Mouse (Mus musculus) megakaryocyte, embryonic 14.5 days (primary cell): ENCODE data around the gene Rab5if. TPM values are rescaled to one million over a fixed set of nuclear protein-coding genes. Genes with fewer than 3 reads are reported as not detected.
A peak's percentile ranks its signal among the peaks of the same experiment; 100 is the strongest.
"Not testable (repeated sequence)": the region's sequence is repeated elsewhere in the genome, so short reads cannot be mapped to it uniquely, and the experiment has no call there.

ENCODE experiments used
- H3K27me3 ChIP-seq: replicated peaks from 2 replicates; pipeline ENCODE3; 2012; ENCODE audit warnings: inconsistent platforms
- H3K36me3 ChIP-seq: replicated peaks from 2 replicates; pipeline ENCODE3; 2012; ENCODE audit warnings: low read length, inconsistent platforms, mixed read lengths
- H3K4me1 ChIP-seq: 2 replicates; pipeline ENCODE4 v1.6.1; 2012; ENCODE audit warnings: inconsistent platforms
- H3K4me3 ChIP-seq: replicated peaks from 2 replicates; pipeline ENCODE3; 2012; ENCODE audit warnings: moderate library complexity, mild to moderate bottlenecking, inconsistent platforms
- H3K9me3 ChIP-seq: 2 replicates; pipeline ENCODE4 v1.6.1; 2012; ENCODE audit warnings: inconsistent platforms
- FLI1 ChIP-seq: IDR thresholded peaks from 2 replicates; pipeline ENCODE4 v1.6.1; 2012; ENCODE audit warnings: low read length, inconsistent platforms, mixed read lengths
- GATA1 ChIP-seq: IDR thresholded peaks from 3 replicates; pipeline ENCODE4 v1.6.1; 2012; ENCODE audit warnings: mixed read lengths, low read length, inconsistent platforms, borderline replicate concordance
- polyA plus RNA-seq: library from polyadenylated mRNA; stranded (reverse); fragments of >175 nt; gene quantifications from 2 replicates; pipeline ENCODE4 v1.2.3, GENCODE M21; 2012; ENCODE audit warnings: low replicate concordance; ENCODE audit not compliant: insufficient read depth

The Rab5if gene
- polyA plus RNA-seq, 1 experiment: 175 TPM

- no peaks in the 10 kb centered on the region for H3K27me3 ChIP-seq
- H3K9me3 ChIP-seq: no peaks in the 10 kb centered on the region
- H3K4me1 ChIP-seq: peaks cover 38% of the 10 kb centered on the region
- no peak overlapping the region for H3K4me3 ChIP-seq
- H3K36me3 ChIP-seq: no peaks in the 10 kb centered on the region
- TF ChIP-seq GATA1 (no peak), FLI1 (no peak)
These were observed 40.4 kb downstream of the Rab5if start for GRCm38 (mm10) chr2:156903367-156903766.

GRCm38 (mm10) chr2:156904976-156905717 is 42.2 kb downstream of the Rab5if start:
- Histone ChIP-seq H3K9me3 (no peaks in the 10 kb centered on the region), H3K36me3 (no peaks in the 10 kb centered on the region), H3K4me3 (no peak overlapping the region), H3K27me3 (no peaks in the 10 kb centered on the region), H3K4me1 (peaks cover 39% of the 10 kb centered on the region)
- no peak for TF ChIP-seq FLI1
- no peak for TF ChIP-seq GATA1

- not testable (repeated sequence) for H3K4me3 ChIP-seq, H3K9me3 ChIP-seq, H3K36me3 ChIP-seq, H3K27me3 ChIP-seq
- peaks cover 39% of the 10 kb centered on the region for H3K4me1 ChIP-seq
These were observed 43.0 kb downstream of the Rab5if start for GRCm38 (mm10) chr2:156905931-156906330.

GRCm38 (mm10) chr2:156913191-156913590 is 50.3 kb downstream of the Rab5if start:
- H3K9me3 ChIP-seq: 0 out of 2 replicates have a peak, but pooled peaks cover 3% of the 10 kb centered on the region
- H3K4me1 ChIP-seq: peaks cover 52% of the 10 kb centered on the region
- no peaks in the 10 kb centered on the region for H3K27me3 ChIP-seq
- TF ChIP-seq FLI1 (no peak), GATA1 (no peak)
- H3K4me3 ChIP-seq: no peak overlapping the region
- H3K36me3 ChIP-seq: peaks cover 2% of the 10 kb centered on the region

- no peaks in the 10 kb centered on the region for H3K27me3 ChIP-seq
- H3K36me3 ChIP-seq: peaks cover 2% of the 10 kb centered on the region
- no peak for TF ChIP-seq GATA1
- no peak for TF ChIP-seq FLI1
- H3K4me3 ChIP-seq: no peak overlapping the region
- H3K4me1 ChIP-seq: peaks cover 63% of the 10 kb centered on the region
- 0 out of 2 replicates have a peak, but pooled peaks cover 3% of the 10 kb centered on the region for H3K9me3 ChIP-seq
These were observed 52.6 kb downstream of the Rab5if start for GRCm38 (mm10) chr2:156915559-156915958.

GRCm38 (mm10) chr2:156916419-156917125 is 53.6 kb downstream of the Rab5if start:
- TF ChIP-seq FLI1: no peak
- no peak for TF ChIP-seq GATA1
- 0 out of 2 replicates have a peak, but pooled peaks cover 3% of the 10 kb centered on the region for H3K9me3 ChIP-seq
- no peaks in the 10 kb centered on the region for H3K27me3 ChIP-seq
- H3K4me1 ChIP-seq: peaks cover 68% of the 10 kb centered on the region
- no peak overlapping the region for H3K4me3 ChIP-seq
- peaks cover 2% of the 10 kb centered on the region for H3K36me3 ChIP-seq

GRCm38 (mm10) chr2:156918562-156918961 is 55.6 kb downstream of the Rab5if start:
- H3K4me1 ChIP-seq: peaks cover 85% of the 10 kb centered on the region
- no peak overlapping the region for H3K4me3 ChIP-seq
- TF ChIP-seq FLI1 (peak; percentile 61; the same call in 1 of the 2 replicates), GATA1 (peak; percentile 70; the same call in 1 of the 3 replicates)

GRCm38 (mm10) chr2:156919191-156919590 is 56.3 kb downstream of the Rab5if start:
- H3K9me3 ChIP-seq, H3K27me3 ChIP-seq, H3K36me3 ChIP-seq: not testable (repeated sequence)
- Histone ChIP-seq H3K4me1 (peaks cover 84% of the 10 kb centered on the region), H3K4me3 (peak overlapping the region; percentile 46)

More at GRCm38 (mm10) chr2:156918562-156918961, 55.6 kb downstream of the Rab5if start:
- H3K9me3 ChIP-seq: 0 out of 2 replicates have a peak, but pooled peaks cover 3% of the 10 kb centered on the region
- H3K36me3 ChIP-seq: peaks cover 2% of the 10 kb centered on the region
- H3K27me3 ChIP-seq: no peaks in the 10 kb centered on the region

GRCm38 (mm10) chr2:156919796-156920195 is 56.9 kb downstream of the Rab5if start:
- Histone ChIP-seq H3K4me3 (no peak overlapping the region), H3K4me1 (peaks cover 86% of the 10 kb centered on the region), H3K9me3 (0 out of 2 replicates have a peak, but pooled peaks cover 3% of the 10 kb centered on the region), H3K27me3 (no peaks in the 10 kb centered on the region), H3K36me3 (peaks cover 2% of the 10 kb centered on the region)
- TF ChIP-seq FLI1 (no peak), GATA1 (no peak)

GRCm38 (mm10) chr2:156923057-156923456 is 60.1 kb downstream of the Rab5if start:
- Histone ChIP-seq H3K9me3 (0 out of 2 replicates have a peak, but pooled peaks cover 5% of the 10 kb centered on the region), H3K4me1 (peaks cover 90% of the 10 kb centered on the region), H3K36me3 (peaks cover 28% of the 10 kb centered on the region), H3K27me3 (no peaks in the 10 kb centered on the region), H3K4me3 (no peak overlapping the region)
- TF ChIP-seq FLI1 (no peak), GATA1 (no peak)

Other genes with a start within 250 kb of the Rab5if start
- 185 and 337 TPM in 2 replicates for gene Dlgap4, start 249.4 kb upstream of the Rab5if start, polyA plus RNA-seq
- 143 and 182 TPM in 2 replicates for gene Myl9, start 87.7 kb upstream of the Rab5if start, polyA plus RNA-seq
- gene Tgif2, start 23.1 kb upstream of the Rab5if start, polyA plus RNA-seq: 5.1 and 8.1 TPM in 2 replicates
- gene 4930518I15Rik, start 5.2 kb upstream of the Rab5if start, polyA plus RNA-seq: 0.13 TPM in 1 of 2 replicates, not detected in the other
- 86.1 and 150 TPM in 2 replicates for gene Sla2, start 24.1 kb downstream of the Rab5if start, polyA plus RNA-seq
- 1.1 and 3.3 TPM in 2 replicates for gene Ndrg3, start 128.9 kb downstream of the Rab5if start, polyA plus RNA-seq
- gene Dsn1, start 144.0 kb downstream of the Rab5if start, polyA plus RNA-seq: 0.73 TPM in 1 of 2 replicates, not detected in the other
- gene Soga1, start 216.1 kb downstream of the Rab5if start, polyA plus RNA-seq: 3.8 and 5.8 TPM in 2 replicates
- gene Tldc2, start 223.9 kb downstream of the Rab5if start, polyA plus RNA-seq: not detected in 2 replicates